Mouse (Mus musculus) stomach, postnatal 0 days (tissue): Measurements from ENCODE around the gene Gm20605. TPM values are rescaled to one million over a fixed set of nuclear protein-coding genes. Genes with fewer than 3 reads are reported as not detected.

Experiments
- ATAC-seq: fragments of 200-750 bp; cut with Nextera tagmentation; 2 replicates; pipeline ENCODE4 v1.8.0; 2017; ENCODE audit not compliant: low FRiP score, low TSS enrichment
- DNase-seq: peaks from one replicate; pipeline ENCODE4 v3.0.0-alpha.2; 2016; ENCODE audit warnings: low spot score
- H3K27ac ChIP-seq: fragments of 300-500 bp; sonication (generic); replicated peaks from 2 replicates; pipeline ENCODE4 v1.5.1; 2014; ENCODE audit warnings: mild to moderate bottlenecking, control low read depth
- H3K27me3 ChIP-seq: fragments of 300-500 bp; sonication (generic); 2 replicates; pipeline ENCODE4 v1.6.1; 2014; ENCODE audit warnings: low read length; ENCODE audit not compliant: control insufficient read depth, insufficient read depth
- H3K36me3 ChIP-seq: fragments of 300-500 bp; sonication (generic); 2 replicates; pipeline ENCODE4 v1.6.1; 2014; ENCODE audit warnings: low read length, mixed read lengths; ENCODE audit not compliant: control insufficient read depth, insufficient read depth
- H3K4me1 ChIP-seq: fragments of 300-500 bp; sonication (generic); replicated peaks from 2 replicates; pipeline ENCODE4 v1.6.1; 2014; ENCODE audit warnings: antibody characterized with exemption; ENCODE audit not compliant: control insufficient read depth, insufficient read depth
- H3K4me2 ChIP-seq: fragments of 300-500 bp; sonication (generic); replicated peaks from 2 replicates; pipeline ENCODE4 v1.6.1; 2014; ENCODE audit warnings: low read depth, mild to moderate bottlenecking, control low read depth, moderate library complexity
- H3K4me3 ChIP-seq: fragments of 300-500 bp; sonication (generic); 2 replicates; pipeline ENCODE4 v1.5.1; 2014; ENCODE audit warnings: low read depth, low read length, control low read depth
- H3K9ac ChIP-seq: fragments of 300-500 bp; sonication (generic); 2 replicates; pipeline ENCODE4 v1.6.1; 2014; ENCODE audit warnings: mild to moderate bottlenecking, low read length, control low read depth, mixed read lengths
- H3K9me3 ChIP-seq: fragments of 300-500 bp; sonication (generic); 2 replicates; pipeline ENCODE4 v1.6.1; 2016; ENCODE audit warnings: low read length; ENCODE audit not compliant: control insufficient read depth
- CTCF ChIP-seq: IDR thresholded peaks from 2 replicates; pipeline ENCODE4 v1.5.1; 2016; ENCODE audit warnings: antibody characterized with exemption, low read depth, mild to moderate bottlenecking, moderate library complexity
- EP300 ChIP-seq: optimal IDR thresholded peaks from 2 replicates; pipeline ENCODE3; 2016; ENCODE audit warnings: antibody characterized with exemption
- WGBS: fragments of 180-500 bp; shearing (Covaris S2); extraction: QIAGEN DNeasy Blood & Tissue Kit; methylation state at CpG from one replicate; pipeline ENCODE4 v1.1.7; 2014; 5-methylcytosine and 5-hydroxymethylcytosine counted together
- polyA plus RNA-seq: library from polyadenylated mRNA; unstranded; fragments of >200 nt; fragmentation: Nextera tagmentation; extraction: Ambion mirVana; gene quantifications from 2 replicates; pipeline ENCODE4 v1.2.1, GENCODE M21; 2015

Gene Gm20605
- polyA plus RNA-seq, 1 experiment from 2014 or later = 2.4 TPM

GRCm38 (mm10) chr5:137689974-137690373 is 61.0 kb downstream of the Gm20605 start:
- no peak for DNase-seq
- 75% methylated on average over 3 of the region's 3 CpGs for WGBS
- H3K27ac ChIP-seq = no peak overlapping the region
- TF ChIP-seq CTCF (no peak), EP300 (no peak)
- no peaks in the 10 kb centered on the region for H3K27me3 ChIP-seq
- no peaks in the 10 kb centered on the region for H3K4me1 ChIP-seq
- no peak overlapping the region for H3K4me3 ChIP-seq
- no peaks in the 10 kb centered on the region for H3K36me3 ChIP-seq
- H3K4me2 ChIP-seq = no peak overlapping the region
- ATAC-seq = no peak
- no peaks in the 10 kb centered on the region for H3K9me3 ChIP-seq
- no peak overlapping the region for H3K9ac ChIP-seq

- no peak overlapping the region for H3K27ac ChIP-seq
- H3K4me1 ChIP-seq = no peaks in the 10 kb centered on the region
- no peak overlapping the region for H3K4me2 ChIP-seq
- no peaks in the 10 kb centered on the region for H3K27me3 ChIP-seq
- DNase-seq (no peak), ATAC-seq (no peak)
- H3K9me3 ChIP-seq = no peaks in the 10 kb centered on the region
- no peak overlapping the region for H3K4me3 ChIP-seq
- no peaks in the 10 kb centered on the region for H3K36me3 ChIP-seq
- TF ChIP-seq EP300 (no peak), CTCF (no peak)
- 54% methylated on average over 9 of the region's 9 CpGs for WGBS
- H3K9ac ChIP-seq = no peak overlapping the region
Observed at GRCm38 (mm10) chr5:137690531-137690930, 61.6 kb downstream of the Gm20605 start.

- no peak for TF ChIP-seq CTCF
- no peak for TF ChIP-seq EP300
- Histone ChIP-seq H3K9me3 (no peaks in the 10 kb centered on the region), H3K27ac (no peak overlapping the region), H3K4me3 (no peak overlapping the region), H3K27me3 (no peaks in the 10 kb centered on the region), H3K4me2 (no peak overlapping the region), H3K36me3 (no peaks in the 10 kb centered on the region), H3K9ac (no peak overlapping the region), H3K4me1 (no peaks in the 10 kb centered on the region)
- 54% methylated on average over 1 of the region's 1 CpGs for WGBS
- ATAC-seq = no peak
- DNase-seq = no peak
Observed at GRCm38 (mm10) chr5:137691881-137692280, 62.9 kb downstream of the Gm20605 start.

Other genes starting within 250 kb of the Gm20605 start
- 0.79 and 0.96 TPM in 2 replicates for gene Zan, start 152.1 kb upstream of the Gm20605 start, polyA plus RNA-seq
- gene Pop7, start 126.7 kb upstream of the Gm20605 start, polyA plus RNA-seq = 37.9 and 39.9 TPM in 2 replicates
- 5.2 and 6.0 TPM in 2 replicates for gene Gigyf1, start 110.6 kb upstream of the Gm20605 start, polyA plus RNA-seq
- not detected in 2 replicates for gene Epo, start 95.9 kb upstream of the Gm20605 start, polyA plus RNA-seq
- gene Gnb2, start 95.7 kb upstream of the Gm20605 start, polyA plus RNA-seq = 345 and 374 TPM in 2 replicates
- gene Actl6b, start 75.7 kb upstream of the Gm20605 start, polyA plus RNA-seq = 2.3 and 2.7 TPM in 2 replicates
- 1.2 and 1.3 TPM in 2 replicates for gene Tfr2, start 59.3 kb upstream of the Gm20605 start, polyA plus RNA-seq
- 30.8 and 34.3 TPM in 2 replicates for gene Mospd3, start 28.1 kb upstream of the Gm20605 start, polyA plus RNA-seq
- 77.3 and 85.9 TPM in 2 replicates for gene Pcolce, start 15.4 kb upstream of the Gm20605 start, polyA plus RNA-seq
- 0.11 and 0.16 TPM in 2 replicates for gene Fbxo24, start 173 bp upstream of the Gm20605 start, polyA plus RNA-seq
- gene Lrch4, start 54 bp upstream of the Gm20605 start, polyA plus RNA-seq = 22.5 and 27.0 TPM in 2 replicates
- 3.7 and 4.1 TPM in 2 replicates for gene Sap25, start 12.2 kb downstream of the Gm20605 start, polyA plus RNA-seq
- gene Irs3, start 16.5 kb downstream of the Gm20605 start, polyA plus RNA-seq = 0.07 and 0.15 TPM in 2 replicates
- 10.4 and 12.4 TPM in 2 replicates for gene Agfg2, start 55.6 kb downstream of the Gm20605 start, polyA plus RNA-seq
- gene Nyap1, start 112.4 kb downstream of the Gm20605 start, polyA plus RNA-seq = 1.0 TPM in 2 replicates
- 100 and 110 TPM in 2 replicates for gene Tsc22d4, start 116.6 kb downstream of the Gm20605 start, polyA plus RNA-seq
- gene Ppp1r35, start 149.7 kb downstream of the Gm20605 start, polyA plus RNA-seq = 16.8 and 17.2 TPM in 2 replicates
- gene Mepce, start 158.5 kb downstream of the Gm20605 start, polyA plus RNA-seq = 5.8 and 6.8 TPM in 2 replicates
- gene Zcwpw1, start 158.6 kb downstream of the Gm20605 start, polyA plus RNA-seq = 2.6 and 2.7 TPM in 2 replicates
- gene Pilra, start 207.1 kb downstream of the Gm20605 start, polyA plus RNA-seq = 0.64 and 1.4 TPM in 2 replicates
- 0.33 and 0.40 TPM in 2 replicates for gene Pilrb1, start 228.9 kb downstream of the Gm20605 start, polyA plus RNA-seq
- 0.49 and 0.88 TPM in 2 replicates for gene Pilrb2, start 242.6 kb downstream of the Gm20605 start, polyA plus RNA-seq